Mouse (Mus musculus) gastrocnemius, postnatal 14 days (tissue): ENCODE measurements around the gene Olfr598. TPM values are rescaled to one million over a fixed set of nuclear protein-coding genes. Genes with fewer than 3 reads are reported as not detected.
"Not testable (repeated sequence)": the region's sequence is repeated elsewhere in the genome, so short reads cannot be mapped to it uniquely, and the experiment has no call there.

ENCODE experiments used
- DNase-seq: peaks from one replicate; pipeline ENCODE4 v3.0.0; 2021; ENCODE audit warnings: mixed read lengths
- intact Hi-C: fragments of 180-260 bp; cut with DNase I; formaldehyde crosslinking; loops from one replicate; pipeline ENCODE4 v1.15.1; 2025; ENCODE audit warnings: low total_unique reads
- long read RNA-seq, 2 experiments: library from polyadenylated mRNA; stranded (forward); transcript quantifications; one replicate each; pipeline ENCODE4 v2.0.0; 2021
- total RNA-seq, 2 experiments: library from RNA; stranded (reverse); gene quantifications; 2 replicates each; pipeline ENCODE4 v1.2.3; 2021

Gene Olfr598
- total RNA-seq, result not detected
- long read RNA-seq, experiment 1, result 0 reads
- long read RNA-seq, experiment 2, result 0 reads

GRCm38 (mm10) chr7:103323268-103323667 is at the start of gene Olfr598:
TSS of gene Olfr598 (plus strand) at chr7:103323568.
- no peak for DNase-seq

DNA sequence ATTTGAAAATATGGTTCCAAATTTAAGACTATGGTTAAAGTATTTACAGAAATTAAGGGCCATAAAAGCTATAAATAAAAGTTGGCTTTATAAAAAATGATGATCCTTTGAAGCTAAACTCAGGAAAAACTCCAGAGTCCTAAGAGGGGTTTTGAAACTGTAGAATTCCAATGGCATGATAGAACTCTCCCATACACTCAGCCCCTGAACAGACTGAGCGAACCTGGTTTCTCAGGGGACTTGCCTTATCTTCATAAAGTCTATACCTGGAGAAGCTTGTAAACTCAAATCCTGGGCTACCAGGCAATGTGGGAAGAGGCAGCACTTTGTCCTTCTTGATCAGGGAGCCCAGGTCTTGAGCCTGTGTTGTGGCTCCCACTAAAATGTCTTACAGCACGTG is 18.0 kb upstream of the Olfr598 start, which contains the start of gene Olfr596:
TSS of gene Olfr596 (plus strand) at position 301 of the 400 bp plus-strand sequence.
- intact Hi-C loops, DNase-seq: not testable (repeated sequence)

More at GRCm38 (mm10) chr7:103323268-103323667, at the start of gene Olfr598:
- intact Hi-C loops, result no loop called here

DNA sequence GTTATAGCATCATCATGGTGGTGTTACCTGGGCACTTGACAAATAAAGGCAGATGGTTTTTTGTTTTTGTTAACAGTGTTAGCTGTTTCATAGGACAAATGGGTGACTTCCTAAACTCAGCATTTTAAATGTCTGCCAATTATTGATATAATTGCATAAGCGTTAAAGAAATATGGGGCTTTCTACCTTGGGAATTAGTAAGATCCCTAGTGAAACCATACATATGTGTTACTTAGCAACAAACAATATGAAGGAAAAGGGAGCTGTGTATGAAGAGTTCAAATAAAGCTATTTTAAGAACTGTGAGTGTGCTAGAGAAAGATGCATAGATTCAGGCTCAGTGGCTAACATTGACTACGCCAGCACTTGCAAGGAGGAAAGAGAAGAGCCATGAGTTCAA is 7.4 kb upstream of the Olfr598 start, which contains the start of gene Olfr597:
TSS of gene Olfr597 (plus strand) at position 301 of the 400 bp plus-strand sequence.
- DNase-seq, intact Hi-C loops: not testable (repeated sequence)

DNA sequence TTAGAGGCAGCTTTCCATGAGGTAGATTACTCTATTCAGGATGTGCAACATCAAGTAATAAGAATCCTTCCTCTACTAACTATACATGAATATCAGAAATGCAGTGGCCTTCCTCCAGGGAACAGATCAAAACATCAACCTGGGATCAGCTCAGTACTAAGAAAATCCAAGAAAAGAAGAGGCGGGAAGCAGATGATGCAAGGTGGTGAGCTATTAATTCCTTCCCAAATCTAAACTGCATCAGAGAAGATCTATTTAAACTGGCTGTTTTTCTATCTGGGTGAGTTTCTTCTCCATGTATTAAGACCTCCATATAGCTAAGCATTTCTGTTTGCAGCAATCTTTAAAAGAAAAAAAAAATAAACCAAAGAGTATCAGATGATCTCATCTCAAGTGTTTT is 12.2 kb downstream of the Olfr598 start, which contains the start of gene Olfr599:
TSS of gene Olfr599 (plus strand) at position 301 of the 400 bp plus-strand sequence.
- intact Hi-C loops, result no loop called here
- no peak for DNase-seq

GRCm38 (mm10) chr7:103349569-103349968 is 26.2 kb downstream of the Olfr598 start, which contains the start of gene Olfr600:
TSS of gene Olfr600 (minus strand) at chr7:103349669.
- intact Hi-C loops, result no loop called here
- no peak for DNase-seq

DNA sequence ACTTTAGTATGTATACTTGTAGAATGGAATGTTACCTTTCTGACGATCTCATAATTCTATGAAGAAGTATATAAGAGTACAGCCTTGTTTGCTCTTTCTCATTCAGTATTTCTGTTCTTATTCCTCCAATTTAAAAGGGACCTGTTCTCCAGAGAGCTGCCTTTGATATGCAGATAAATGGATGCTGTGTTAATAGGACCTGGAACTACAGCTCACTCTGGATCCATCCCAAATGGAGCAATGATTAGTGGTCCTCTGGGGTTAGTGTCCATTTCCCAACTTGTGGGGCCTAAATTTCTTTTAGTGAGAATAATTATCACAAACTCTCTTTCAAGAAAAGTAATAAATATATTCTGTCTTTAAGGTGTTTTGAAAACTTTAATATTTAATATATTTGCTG is 39.2 kb downstream of the Olfr598 start, which contains the start of gene Olfr601:
TSS of gene Olfr601 (minus strand) at position 101 of the 400 bp plus-strand sequence.
- intact Hi-C loops, result no loop called here
- DNase-seq, result no peak

Other genes starting within 250 kb of the Olfr598 start
- not detected for gene Olfr584, start 241.7 kb upstream of the Olfr598 start, total RNA-seq
- gene Olfr585, start 225.8 kb upstream of the Olfr598 start, total RNA-seq, result not detected
- not detected for gene Olfr586, start 197.9 kb upstream of the Olfr598 start, total RNA-seq
- not detected for gene Olfr588-ps1, start 182.7 kb upstream of the Olfr598 start, total RNA-seq
- gene Olfr589, start 167.2 kb upstream of the Olfr598 start, total RNA-seq, result not detected
- gene Olfr591, start 145.2 kb upstream of the Olfr598 start, total RNA-seq, result not detected
- gene Olfr592, start 138.8 kb upstream of the Olfr598 start, total RNA-seq, result not detected
- gene Olfr593, start 111.7 kb upstream of the Olfr598 start, total RNA-seq, result not detected
- not detected for gene Olfr594, start 106.6 kb upstream of the Olfr598 start, total RNA-seq
- gene Usp17ld, start 71.1 kb upstream of the Olfr598 start, total RNA-seq, result not detected
- gene Olfr596, start 17.9 kb upstream of the Olfr598 start, total RNA-seq, result not detected
- gene Olfr597, start 7.3 kb upstream of the Olfr598 start, total RNA-seq, result not detected
- gene Olfr599, start 12.3 kb downstream of the Olfr598 start, total RNA-seq, result not detected
- gene Olfr600, start 26.1 kb downstream of the Olfr598 start, total RNA-seq, result not detected
- not detected for gene Olfr601, start 39.1 kb downstream of the Olfr598 start, total RNA-seq
- not detected for gene Olfr603, start 62.6 kb downstream of the Olfr598 start, total RNA-seq
- gene Usp17lc, start 91.5 kb downstream of the Olfr598 start, total RNA-seq, result not detected
- gene Olfr605, start 121.9 kb downstream of the Olfr598 start, total RNA-seq, result not detected
- not detected for gene Olfr606, start 125.5 kb downstream of the Olfr598 start, total RNA-seq
- not detected for gene Olfr607, start 140.6 kb downstream of the Olfr598 start, total RNA-seq
- gene Olfr608, start 146.3 kb downstream of the Olfr598 start, total RNA-seq, result not detected
- not detected for gene Olfr609, start 174.5 kb downstream of the Olfr598 start, total RNA-seq
- gene Olfr610, start 188.6 kb downstream of the Olfr598 start, total RNA-seq, result not detected
- not detected for gene Olfr611, start 197.3 kb downstream of the Olfr598 start, total RNA-seq
- not detected for gene Olfr612, start 219.1 kb downstream of the Olfr598 start, total RNA-seq
- gene Olfr613, start 224.5 kb downstream of the Olfr598 start, total RNA-seq, result not detected
- not detected for gene Olfr615, start 232.5 kb downstream of the Olfr598 start, total RNA-seq
- gene Olfr616, start 245.6 kb downstream of the Olfr598 start, total RNA-seq, result not detected
- gene Olfr617, start 249.5 kb downstream of the Olfr598 start, total RNA-seq, result not detected